Mouse (Mus musculus) embryonic facial prominence, embryonic 14.5 days (tissue): ENCODE data around the gene Cadps. TPM values are rescaled to one million over a fixed set of nuclear protein-coding genes. Genes with fewer than 3 reads are reported as not detected.

ENCODE experiments used
- ATAC-seq: fragments of 200-750 bp; cut with Nextera tagmentation; 2 replicates; pipeline ENCODE4 v1.8.0; 2017; ENCODE audit warnings: low read depth, moderate number of reproducible peaks, moderate TSS enrichment
- DNase-seq: peaks from one replicate; pipeline ENCODE4 v3.0.0-alpha.2; 2015; ENCODE audit warnings: low spot score
- H3K27ac ChIP-seq: fragments of 300-500 bp; sonication (generic); replicated peaks from 2 replicates; pipeline ENCODE4 v1.5.1; 2014; ENCODE audit warnings: low read depth, mild to moderate bottlenecking, low read length, moderate library complexity
- H3K27me3 ChIP-seq: fragments of 300-500 bp; sonication (generic); replicated peaks from 2 replicates; pipeline ENCODE4 v1.6.1; 2014; ENCODE audit warnings: low read length; ENCODE audit not compliant: control insufficient read depth, insufficient read depth
- H3K36me3 ChIP-seq: fragments of 300-500 bp; sonication (generic); 2 replicates; pipeline ENCODE4 v1.6.1; 2014; ENCODE audit warnings: low read length, mixed read lengths; ENCODE audit not compliant: control insufficient read depth, insufficient read depth
- H3K4me1 ChIP-seq: fragments of 300-500 bp; sonication (generic); 2 replicates; pipeline ENCODE4 v1.6.1; 2014; ENCODE audit warnings: antibody characterized with exemption, low read length; ENCODE audit not compliant: control insufficient read depth, insufficient read depth
- H3K4me2 ChIP-seq: fragments of 300-500 bp; sonication (generic); 2 replicates; pipeline ENCODE4 v1.6.1; 2014; ENCODE audit warnings: low read depth, mild to moderate bottlenecking, low read length, moderate library complexity, mixed read lengths
- H3K4me3 ChIP-seq: fragments of 300-500 bp; sonication (generic); 2 replicates; pipeline ENCODE4 v1.5.1; 2014; ENCODE audit warnings: low read depth, mild to moderate bottlenecking, low read length
- H3K9ac ChIP-seq: fragments of 300-500 bp; sonication (generic); 2 replicates; pipeline ENCODE4 v1.6.1; 2014; ENCODE audit warnings: low read depth, mild to moderate bottlenecking, low read length, moderate library complexity, mixed read lengths
- H3K9me3 ChIP-seq: fragments of 300-500 bp; sonication (generic); 2 replicates; pipeline ENCODE4 v1.6.1; 2016; ENCODE audit warnings: low read length; ENCODE audit not compliant: control insufficient read depth
- WGBS: fragments of 180-500 bp; shearing (Covaris S2); extraction: QIAGEN DNeasy Blood & Tissue Kit; methylation state at CpG from one replicate; pipeline ENCODE4 v1.1.7; 2014; 5-methylcytosine and 5-hydroxymethylcytosine counted together
- polyA plus RNA-seq: library from polyadenylated mRNA; unstranded; fragments of >200 nt; fragmentation: Nextera tagmentation; extraction: Ambion mirVana; gene quantifications from 2 replicates; pipeline ENCODE4 v1.2.1, GENCODE M21; 2014

Cadps gene
- polyA plus RNA-seq, 1 experiment from 2014 or later, result 5.0 TPM

DNA sequence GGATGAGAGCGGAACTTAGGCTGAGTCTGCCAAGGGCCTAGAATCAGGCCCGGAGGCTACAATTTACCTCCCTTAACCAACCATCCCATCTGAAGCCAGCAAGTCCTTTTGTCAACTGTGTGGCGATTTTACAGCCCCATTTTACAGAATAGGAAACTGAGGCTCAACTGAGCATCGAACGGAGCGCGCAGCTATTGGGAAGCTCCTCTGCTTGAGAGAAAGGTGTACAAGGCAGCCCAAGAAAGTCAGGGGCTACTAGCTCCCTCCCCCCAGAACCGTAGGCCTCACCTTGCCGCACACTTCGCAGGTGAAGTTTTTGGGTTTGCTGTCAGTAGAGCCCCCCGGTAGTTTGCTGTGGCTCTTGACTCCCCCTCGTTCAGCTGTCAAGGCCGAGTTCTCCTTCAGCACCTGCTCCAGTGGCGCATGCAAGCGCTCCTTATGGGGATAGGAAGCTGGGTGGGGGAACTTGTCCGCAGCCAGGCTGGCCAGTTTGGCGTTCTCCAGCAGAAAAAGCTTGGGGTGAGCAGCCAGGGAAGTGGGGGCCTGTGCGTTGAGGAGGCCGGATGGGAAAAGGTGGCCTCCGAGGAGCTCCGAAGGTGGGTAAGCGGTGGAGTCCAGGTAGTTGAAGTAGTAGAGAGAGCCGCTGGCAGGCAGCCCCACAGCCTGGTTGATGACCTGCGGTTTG lies 478.7 kb downstream of the Cadps start:
- peaks cover 100% of the 10 kb centered on the region for H3K27me3 ChIP-seq
- WGBS, result 3% methylated on average over 23 of the region's 24 CpGs
- no peak overlapping the region for H3K27ac ChIP-seq
- peak overlapping the region; percentile 43 for H3K4me2 ChIP-seq
- peak overlapping the region; percentile 23 for H3K4me3 ChIP-seq
- no peak for ATAC-seq
- H3K9me3 ChIP-seq, result no peaks in the 10 kb centered on the region
- no peak overlapping the region for H3K9ac ChIP-seq
- no peaks in the 10 kb centered on the region for H3K36me3 ChIP-seq
- no peak for DNase-seq
- H3K4me1 ChIP-seq, result no peaks in the 10 kb centered on the region

DNA sequence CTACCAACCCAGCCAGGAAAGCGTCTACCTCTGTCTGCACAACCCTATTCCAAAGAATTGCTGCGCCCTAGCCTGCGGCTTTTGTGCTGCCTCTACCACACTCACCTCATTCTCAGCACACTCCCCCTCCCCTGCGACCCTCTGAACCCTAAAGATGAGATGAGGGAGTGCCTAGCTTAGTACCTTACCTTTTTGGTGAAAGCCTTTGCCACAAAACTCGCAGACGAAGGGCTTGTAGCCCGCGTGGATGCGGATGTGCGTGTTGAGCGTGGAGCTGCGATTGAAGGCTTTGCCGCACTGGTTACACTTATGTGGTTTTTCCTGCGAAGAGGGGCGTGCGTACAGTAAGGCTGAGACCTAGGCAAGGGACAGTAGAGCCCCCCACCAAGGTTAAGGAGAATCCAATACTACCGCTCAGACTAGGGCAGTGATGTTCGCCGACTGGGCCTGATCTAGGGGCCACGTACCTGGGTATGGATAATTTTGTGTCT lies 479.4 kb downstream of the Cadps start:
- H3K27ac ChIP-seq, result no peak overlapping the region
- H3K9me3 ChIP-seq, result no peaks in the 10 kb centered on the region
- no peak for ATAC-seq
- DNase-seq, result no peak
- H3K4me3 ChIP-seq, result no peak overlapping the region
- H3K4me2 ChIP-seq, result no peak overlapping the region
- no peaks in the 10 kb centered on the region for H3K36me3 ChIP-seq
- no peaks in the 10 kb centered on the region for H3K4me1 ChIP-seq
- H3K27me3 ChIP-seq, result peaks cover 100% of the 10 kb centered on the region
- H3K9ac ChIP-seq, result no peak overlapping the region
- WGBS, result 2% methylated on average over 20 of the region's 20 CpGs

DNA sequence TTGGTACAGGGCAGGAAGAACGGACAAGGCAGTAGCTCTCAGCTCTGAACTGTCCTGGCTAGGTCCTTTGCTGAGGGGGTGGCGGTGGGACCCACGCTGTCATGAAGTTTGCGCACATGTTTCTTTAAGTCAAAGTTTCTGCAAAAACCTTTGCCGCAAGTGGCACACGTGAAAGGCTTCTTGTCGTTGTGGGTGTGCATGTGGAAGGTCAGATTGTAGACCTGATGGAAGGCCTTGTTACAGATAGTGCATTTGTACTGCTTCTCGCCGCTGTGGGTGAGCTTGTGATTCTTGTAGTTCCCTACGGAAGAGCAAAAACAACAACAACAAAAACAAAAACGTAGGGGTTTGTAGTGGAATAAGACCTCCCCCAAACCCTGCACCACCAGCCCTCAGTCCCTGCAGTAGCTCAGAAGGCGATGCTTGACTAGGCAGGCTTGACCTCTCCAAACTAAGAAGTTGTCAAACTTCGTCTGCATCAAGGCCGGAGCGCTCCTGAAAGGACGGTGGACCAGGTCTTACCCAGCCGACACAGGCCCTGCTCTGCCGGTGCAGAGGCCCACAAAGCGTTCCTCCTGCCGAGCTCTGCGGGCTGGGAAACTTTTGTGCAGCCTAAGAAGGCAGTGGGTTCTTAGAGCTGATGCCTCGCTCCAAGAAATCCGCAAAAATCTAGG lies 480.3 kb downstream of the Cadps start:
- WGBS, result 2% methylated on average over 23 of the region's 23 CpGs
- no peaks in the 10 kb centered on the region for H3K4me1 ChIP-seq
- peak; percentile 40 for DNase-seq

GRCm38 (mm10) chr14:12341789-12342457 lies 481.0 kb downstream of the Cadps start:
- WGBS, result 3% methylated on average over 24 of the region's 24 CpGs
- no peaks in the 10 kb centered on the region for H3K4me1 ChIP-seq
- H3K27ac ChIP-seq, result no peak overlapping the region
- no peak overlapping the region for H3K9ac ChIP-seq
- DNase-seq, result no peak
- no peak for ATAC-seq
- no peaks in the 10 kb centered on the region for H3K36me3 ChIP-seq
- H3K4me3 ChIP-seq, result no peak overlapping the region
- no peak overlapping the region for H3K4me2 ChIP-seq
- no peaks in the 10 kb centered on the region for H3K9me3 ChIP-seq
- H3K27me3 ChIP-seq, result peaks cover 100% of the 10 kb centered on the region

More for the DNA sequence above, 480.3 kb downstream of the Cadps start:
- H3K4me3 ChIP-seq, result no peak overlapping the region
- H3K4me2 ChIP-seq, result no peak overlapping the region
- H3K9ac ChIP-seq, result no peak overlapping the region
- ATAC-seq, result no peak
- no peak overlapping the region for H3K27ac ChIP-seq
- H3K9me3 ChIP-seq, result no peaks in the 10 kb centered on the region
- H3K36me3 ChIP-seq, result no peaks in the 10 kb centered on the region
- H3K27me3 ChIP-seq, result peaks cover 100% of the 10 kb centered on the region

DNA sequence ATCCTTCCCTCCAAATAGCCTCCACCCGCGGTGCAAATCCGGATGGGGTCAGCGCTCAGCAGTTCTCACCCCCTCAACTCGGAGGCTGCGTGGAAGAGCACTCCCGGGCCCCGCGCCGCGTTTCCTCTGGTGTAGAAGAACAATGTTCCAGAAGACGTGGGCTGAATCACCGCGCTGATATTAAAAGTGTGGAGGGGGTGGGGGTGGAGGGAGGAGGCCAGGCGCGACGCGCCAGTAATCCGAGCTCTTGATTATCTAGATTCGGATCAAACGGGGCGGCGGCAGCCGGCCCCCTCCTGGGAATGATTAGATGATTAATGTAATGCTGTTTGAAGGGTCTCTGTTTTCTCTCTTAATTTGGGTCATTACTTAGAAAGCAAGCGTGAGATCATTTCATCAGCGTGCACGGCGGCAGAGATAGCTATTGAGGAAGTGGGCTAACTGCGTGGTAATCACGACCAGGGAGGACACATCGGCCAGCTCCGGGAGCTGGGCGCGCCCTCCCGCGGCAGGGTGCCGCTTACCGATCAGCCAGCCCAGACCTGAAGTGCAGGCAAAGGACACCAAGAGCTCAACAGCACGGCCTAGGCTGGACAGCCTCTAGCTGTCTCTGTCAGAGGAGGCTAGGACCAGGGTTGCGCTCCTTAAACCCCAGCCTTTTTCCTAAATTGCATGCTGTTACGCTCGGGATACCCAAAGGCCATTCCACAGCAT lies 481.6 kb downstream of the Cadps start:
- Histone ChIP-seq H3K27ac (no peak overlapping the region), H3K27me3 (peaks cover 100% of the 10 kb centered on the region), H3K4me3 (no peak overlapping the region), H3K36me3 (no peaks in the 10 kb centered on the region), H3K4me1 (no peaks in the 10 kb centered on the region), H3K9me3 (no peaks in the 10 kb centered on the region), H3K4me2 (peak overlapping the region; percentile 21), H3K9ac (no peak overlapping the region)
- peak; percentile 48 for DNase-seq
- peak; percentile 16; the same call in 1 of the 2 replicates for ATAC-seq
- WGBS, result under 1% methylated on average over 41 of the region's 42 CpGs

- DNase-seq, result no peak
- 3% methylated on average over 19 of the region's 19 CpGs for whole genome bisulfite sequencing
- no peaks in the 10 kb centered on the region for H3K36me3 ChIP-seq
Observed at GRCm38 (mm10) chr14:12340238-12341074, 482.4 kb downstream of the Cadps start.

DNA sequence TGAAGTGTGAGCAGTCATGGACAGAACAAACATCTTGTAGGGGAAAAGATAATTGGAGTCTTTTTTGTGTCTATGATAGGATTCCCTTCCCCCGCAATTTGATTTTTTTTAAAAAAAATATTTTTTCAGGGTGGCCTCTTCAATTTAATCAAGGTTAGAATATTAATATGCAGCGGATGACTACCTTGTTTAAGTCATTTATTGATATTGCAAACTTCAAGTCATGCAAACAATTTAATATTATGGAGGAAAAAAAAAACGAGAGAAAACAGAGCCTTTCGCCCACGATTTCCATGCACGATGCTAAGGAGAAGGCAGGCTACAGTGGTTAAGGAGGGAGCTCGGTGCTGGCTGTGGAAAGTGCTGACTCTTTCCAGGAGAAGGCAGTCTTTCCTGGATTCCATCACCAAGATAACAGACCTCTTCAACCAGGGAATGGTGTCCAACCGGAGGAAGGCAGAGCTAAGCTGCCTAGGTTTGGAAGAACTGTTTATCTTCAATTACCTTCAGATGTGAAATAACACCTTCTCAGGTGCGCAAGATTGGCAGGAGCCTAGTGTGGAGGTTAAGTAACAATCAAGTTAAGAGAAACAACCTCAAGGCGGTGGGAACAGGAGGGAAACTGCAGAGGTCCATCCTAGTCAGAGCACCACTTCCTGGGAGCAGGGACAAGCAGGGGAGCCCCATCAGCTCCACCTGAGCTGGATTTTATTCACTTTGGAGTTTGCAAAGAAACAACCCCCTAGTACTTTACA lies 483.9 kb downstream of the Cadps start:
- Histone ChIP-seq H3K4me1 (no peaks in the 10 kb centered on the region), H3K27me3 (peaks cover 100% of the 10 kb centered on the region), H3K9ac (no peak overlapping the region), H3K4me3 (no peak overlapping the region), H3K4me2 (no peak overlapping the region), H3K9me3 (no peaks in the 10 kb centered on the region), H3K27ac (no peak overlapping the region), H3K36me3 (no peaks in the 10 kb centered on the region)
- no peak for DNase-seq
- WGBS, result 3% methylated on average over 10 of the region's 10 CpGs
- ATAC-seq, result no peak

More at GRCm38 (mm10) chr14:12340238-12341074, 482.4 kb downstream of the Cadps start:
- peaks cover 100% of the 10 kb centered on the region for H3K27me3 ChIP-seq
- no peak overlapping the region for H3K9ac ChIP-seq
- no peak for ATAC-seq
- no peaks in the 10 kb centered on the region for H3K4me1 ChIP-seq
- H3K4me2 ChIP-seq, result no peak overlapping the region
- H3K9me3 ChIP-seq, result no peaks in the 10 kb centered on the region
- H3K4me3 ChIP-seq, result no peak overlapping the region
- H3K27ac ChIP-seq, result no peak overlapping the region
